Mouse (Mus musculus): ENCODE results near the gene Hmx3.

Hmx3 gene

DNA sequence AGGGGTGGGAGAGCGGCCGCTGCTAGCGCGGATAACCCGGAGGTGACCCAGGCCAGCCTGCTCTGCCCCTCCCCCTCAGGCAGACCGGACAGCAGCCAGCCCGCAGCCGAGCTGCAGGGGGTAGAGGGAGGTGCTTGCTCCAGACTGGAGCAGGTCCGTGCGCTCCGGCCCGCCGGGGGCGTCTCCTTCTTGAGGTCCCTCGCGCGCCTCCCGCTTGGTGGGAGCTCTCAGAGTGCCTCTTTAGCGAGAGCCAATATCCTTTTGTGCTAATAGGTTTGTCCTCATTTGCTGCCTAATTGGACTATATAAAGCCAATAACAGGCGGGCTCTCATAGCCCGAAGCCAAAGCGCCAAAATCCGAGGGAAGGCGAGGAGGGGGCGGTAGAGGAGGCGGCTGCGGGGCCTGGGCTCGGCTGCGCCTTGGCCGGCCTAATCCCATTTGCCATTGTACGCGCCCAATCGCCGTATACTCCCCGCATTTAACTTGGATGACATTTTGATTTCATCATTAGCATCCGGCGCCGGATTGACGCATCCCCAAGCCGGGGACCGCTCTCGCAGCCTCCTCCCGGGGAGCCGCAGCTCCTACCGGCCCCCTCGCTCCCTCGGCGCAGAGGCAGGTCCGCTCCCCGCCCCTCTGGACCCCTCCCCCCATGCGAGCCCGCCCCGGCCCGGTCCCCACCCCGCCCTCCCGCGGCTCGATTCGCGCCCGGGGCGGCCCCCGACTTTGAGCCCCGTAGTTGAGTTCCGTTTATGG lies at the start of gene Hmx3:
Gene Hmx3 (plus strand): TSS at position 753 of the 757 bp plus-strand sequence.
- DNase-seq = no peak

GRCm38 (mm10) chr7:131503739-131504138 lies 38.9 kb upstream of the Hmx3 start:
- no peak for DNase-seq

DNA sequence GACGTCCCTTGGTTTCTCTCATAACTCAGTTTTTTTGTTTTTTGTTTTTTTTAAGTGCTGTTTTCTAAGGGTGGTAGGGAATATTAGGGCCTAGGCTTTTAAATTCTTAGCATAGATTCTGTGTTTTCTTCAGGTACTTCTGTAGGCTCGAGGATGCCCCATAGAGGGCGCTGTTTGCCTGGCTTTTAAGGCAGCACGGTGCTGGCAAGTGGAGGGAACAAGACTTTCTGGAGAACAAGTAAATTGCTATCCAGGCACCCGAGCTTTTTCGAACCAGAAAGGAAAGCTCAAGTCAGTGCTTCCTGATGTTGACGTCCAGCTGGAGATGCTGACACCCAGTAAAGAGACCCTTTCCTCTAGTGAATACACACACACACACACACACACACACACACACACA lies 2.7 kb upstream of the Hmx3 start:
- peak; percentile 80 for DNase-seq

- no peak for DNase-seq
Observed at GRCm38 (mm10) chr7:131541184-131542114, 1.2 kb upstream of the Hmx3 start.

DNA sequence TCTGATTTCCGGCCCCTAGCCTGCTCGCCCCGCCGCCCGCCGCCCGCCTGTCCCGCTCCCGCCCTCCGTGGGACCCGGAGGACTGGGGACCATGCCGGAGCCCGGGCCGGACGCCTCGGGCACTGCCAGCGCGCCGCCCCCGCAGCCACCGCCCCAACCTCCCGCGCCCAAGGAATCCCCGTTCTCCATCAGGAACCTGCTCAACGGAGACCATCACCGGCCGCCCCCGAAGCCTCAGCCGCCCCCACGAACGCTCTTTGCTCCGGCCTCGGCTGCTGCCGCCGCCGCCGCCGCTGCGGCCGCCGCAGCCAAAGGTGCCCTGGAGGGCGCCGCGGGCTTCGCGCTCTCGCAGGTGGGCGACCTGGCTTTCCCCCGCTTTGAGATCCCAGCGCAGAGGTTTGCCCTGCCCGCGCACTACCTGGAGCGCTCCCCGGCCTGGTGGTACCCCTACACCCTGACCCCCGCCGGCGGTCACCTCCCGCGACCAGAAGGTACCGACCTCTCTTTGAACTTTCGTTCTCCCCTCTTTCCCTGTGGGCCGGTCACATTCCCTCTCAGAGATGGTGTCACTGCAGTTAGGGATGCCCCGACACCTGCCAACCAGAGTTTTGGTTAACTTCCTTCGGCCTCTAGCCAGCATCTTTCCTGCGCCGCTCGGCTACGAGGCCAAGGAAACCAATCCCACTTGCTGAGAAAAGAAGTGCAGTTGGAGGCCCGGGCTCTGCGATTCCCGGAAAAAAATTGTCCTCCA lies 380 bp downstream of the Hmx3 start:
- DNase-seq = no peak

- no peak for DNase-seq
Observed at GRCm38 (mm10) chr7:131543623-131544481, 1.2 kb downstream of the Hmx3 start.

GRCm38 (mm10) chr7:131544871-131545270 lies 2.2 kb downstream of the Hmx3 start:
- DNase-seq = no peak

GRCm38 (mm10) chr7:131545701-131546385 lies 3.2 kb downstream of the Hmx3 start:
- DNase-seq = no peak

DNA sequence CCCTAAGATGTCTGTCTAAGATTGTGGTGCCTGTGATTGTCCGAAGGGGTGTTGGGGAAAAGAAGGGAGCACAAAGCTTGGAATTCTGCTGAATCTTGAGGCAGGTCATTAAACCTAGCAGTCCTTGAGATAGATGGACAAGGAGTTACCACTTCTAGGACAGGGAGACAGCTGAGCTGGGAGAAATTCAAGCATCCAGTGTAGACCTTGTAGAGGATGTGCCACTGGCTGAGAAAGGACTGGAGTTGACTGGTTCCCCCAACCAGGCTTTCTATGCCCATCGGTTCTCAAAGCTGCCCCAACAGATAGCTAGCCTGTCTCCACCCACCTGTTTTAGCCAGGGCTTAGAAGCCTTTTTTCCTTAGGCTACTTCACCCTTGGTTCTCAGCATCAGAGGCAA lies 3.8 kb downstream of the Hmx3 start:
- DNase-seq = no peak

GRCm38 (mm10) chr7:131547481-131547880 lies 4.8 kb downstream of the Hmx3 start:
- DNase-seq = no peak

DNA sequence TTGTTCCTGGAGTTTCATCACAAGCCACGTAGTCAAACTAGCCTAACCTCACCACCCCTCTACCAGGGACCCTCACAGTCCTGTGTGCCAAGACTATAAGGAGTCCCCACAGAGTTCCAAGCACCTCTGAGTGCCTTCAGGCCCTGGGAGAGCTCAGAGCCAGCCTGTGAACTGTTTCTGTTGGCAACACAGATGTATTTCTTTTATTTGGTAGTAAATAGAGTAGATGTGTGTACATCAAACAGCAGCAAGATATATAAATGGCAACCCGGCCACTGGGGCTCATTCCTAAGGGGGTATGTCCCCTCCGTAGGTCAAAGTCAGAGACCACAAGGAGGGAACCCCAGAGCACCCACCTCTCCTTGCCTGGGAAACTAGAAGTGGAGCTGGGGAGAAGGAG lies 5.8 kb downstream of the Hmx3 start, which contains the start of gene Hmx2:
Gene Hmx2 (plus strand): TSS at position 301 of the 400 bp plus-strand sequence.
- no peak for DNase-seq

DNA sequence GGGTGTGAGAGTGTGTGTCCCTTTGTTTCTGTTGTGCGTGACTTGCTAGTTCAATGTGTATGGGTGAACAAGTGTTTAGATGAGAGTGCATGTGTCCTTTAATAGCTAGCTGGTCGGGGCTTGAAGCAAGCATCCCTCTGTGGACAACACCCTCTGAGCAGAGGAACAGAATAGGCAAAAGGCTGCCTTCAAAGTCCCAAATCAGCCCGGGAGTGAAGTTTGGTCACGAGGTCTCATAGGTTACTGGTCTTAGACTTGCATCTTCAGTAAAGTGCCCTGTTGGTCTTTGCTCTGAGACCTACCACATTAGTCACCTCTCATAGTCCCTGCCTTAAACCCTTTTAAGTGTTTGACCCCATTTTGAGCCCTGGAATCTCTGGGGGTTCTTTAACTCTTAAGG lies 8.8 kb downstream of the Hmx3 start:
- no peak for DNase-seq

DNA sequence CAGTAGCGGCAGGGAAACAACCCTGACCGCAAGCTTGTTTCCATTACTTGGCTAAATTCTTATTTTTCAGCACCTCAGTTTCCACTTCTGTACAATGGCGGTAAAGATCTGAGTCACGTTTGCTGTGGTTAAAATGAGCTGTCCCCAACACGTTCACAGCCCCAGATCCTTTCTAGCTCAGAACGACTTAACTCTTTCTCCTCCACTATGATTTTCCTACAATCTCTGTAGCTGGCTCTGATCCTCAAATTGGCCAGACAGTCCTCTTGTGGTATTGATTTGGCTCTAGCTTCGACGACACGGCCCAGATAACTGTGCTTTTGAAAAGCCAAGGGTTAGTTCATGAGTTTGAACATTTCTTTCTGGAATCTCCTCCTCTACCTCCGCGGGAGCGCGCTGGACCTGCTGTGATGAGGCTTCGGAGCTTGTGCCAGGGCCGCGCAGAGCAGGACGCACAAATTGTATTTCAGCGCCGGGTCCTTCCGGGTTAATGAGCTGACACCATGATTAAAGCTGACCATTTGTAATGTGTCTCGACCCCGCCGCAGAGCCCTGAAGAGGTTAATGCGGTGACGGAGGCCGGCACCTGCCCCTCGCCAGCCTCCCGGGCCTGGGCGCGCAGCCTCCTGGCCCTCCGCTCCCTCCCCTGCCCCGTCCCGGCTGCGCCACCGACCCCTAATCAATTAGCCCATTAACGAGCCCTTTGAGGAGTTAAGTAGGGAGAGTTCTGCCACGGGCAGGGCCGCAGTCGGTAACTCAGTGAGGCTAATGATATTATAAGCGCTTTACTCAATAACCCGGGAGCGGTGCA lies 9.5 kb downstream of the Hmx3 start:
- no peak for DNase-seq

DNA sequence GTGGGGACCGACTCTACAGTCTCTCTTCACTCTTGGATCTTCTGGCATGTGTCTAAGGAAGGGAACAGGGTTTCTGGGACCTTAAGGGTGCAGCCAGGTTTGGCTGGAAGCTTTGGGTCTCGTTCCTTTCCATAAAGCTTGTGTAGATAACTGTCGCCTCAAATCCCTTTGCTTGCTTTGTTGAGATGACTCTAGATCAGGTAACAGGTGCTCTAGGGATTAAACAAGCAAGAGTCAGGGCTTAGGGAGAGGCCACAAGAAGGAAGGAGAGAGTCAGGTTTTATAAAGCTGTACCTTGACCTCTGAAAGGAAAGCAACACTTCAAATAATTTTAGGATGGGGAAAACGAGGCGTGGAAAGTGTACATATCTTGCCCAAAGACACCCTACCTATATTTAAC lies 10.1 kb downstream of the Hmx3 start:
- DNase-seq = no peak

DNA sequence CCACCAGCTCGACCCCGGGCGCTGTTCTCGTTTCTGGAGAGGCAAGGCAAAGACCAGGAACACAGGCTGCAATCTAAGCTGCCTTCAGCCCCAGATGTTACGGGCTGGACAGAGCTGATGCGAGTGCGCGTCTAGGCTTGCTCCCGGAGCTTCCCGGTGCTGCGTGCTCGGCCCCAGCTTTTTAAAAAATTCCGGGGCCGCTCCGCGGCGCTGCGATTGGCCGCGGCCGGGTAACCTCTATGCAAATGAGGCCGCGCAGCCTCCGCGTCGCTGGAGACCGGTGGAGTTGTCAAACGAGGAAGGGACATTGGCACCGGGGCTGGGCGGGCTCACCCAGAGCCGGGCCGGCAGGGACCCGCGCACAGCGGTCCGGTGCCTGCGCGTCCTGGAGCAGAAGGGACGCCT lies 11.1 kb downstream of the Hmx3 start:
- DNase-seq = peak; percentile 62

DNA sequence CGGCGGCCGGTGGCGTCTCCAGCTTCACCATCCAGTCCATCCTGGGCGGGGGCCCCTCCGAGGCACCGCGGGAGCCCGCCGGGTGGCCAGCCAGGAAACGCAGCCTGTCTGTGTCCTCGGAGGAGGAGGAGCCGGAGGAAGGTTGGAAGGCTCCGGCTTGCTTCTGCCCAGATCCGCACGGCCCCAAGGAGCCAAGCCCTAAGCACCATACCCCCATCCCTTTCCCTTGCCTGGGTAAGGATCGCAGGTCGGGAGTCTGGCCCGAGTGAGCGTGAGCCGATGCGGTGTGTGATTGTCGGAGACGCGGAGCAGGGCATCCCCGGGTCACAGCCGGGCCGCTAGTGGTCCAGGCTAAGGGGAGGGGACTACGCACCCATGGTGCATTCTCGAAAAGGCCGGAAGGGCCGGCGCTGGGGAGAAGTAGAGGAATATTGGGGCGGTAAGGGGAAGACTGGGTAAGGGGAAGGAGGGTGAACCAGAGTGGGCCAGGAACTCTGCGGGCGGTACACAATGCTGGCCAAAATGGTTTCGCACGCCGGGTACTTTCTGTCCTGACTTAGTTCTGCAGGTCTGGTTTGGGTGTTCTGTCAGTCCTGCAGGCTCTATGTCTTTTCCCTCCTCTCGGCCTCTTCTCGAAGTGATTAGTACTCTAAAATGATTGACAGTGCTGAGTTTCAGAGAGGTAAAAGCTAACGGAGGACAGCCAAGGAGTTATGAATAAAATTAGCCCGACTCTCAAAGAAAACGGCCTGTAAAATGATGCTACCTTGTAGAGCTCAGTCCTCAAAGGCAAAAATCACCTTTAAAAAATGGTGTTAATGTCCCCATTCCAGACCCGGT lies 11.9 kb downstream of the Hmx3 start:
- DNase-seq = no peak

- no peak for DNase-seq
Observed at GRCm38 (mm10) chr7:131555301-131556081, 12.8 kb downstream of the Hmx3 start.

- no peak for DNase-seq
Observed at GRCm38 (mm10) chr7:131556116-131556515, 13.4 kb downstream of the Hmx3 start.
